Mouse (Mus musculus): Measurements from ENCODE around the gene Cdca7l.
"Not testable (repeated sequence)": the region's sequence is repeated elsewhere in the genome, so short reads cannot be mapped to it uniquely, and the experiment has no call there.

Gene Cdca7l

DNA sequence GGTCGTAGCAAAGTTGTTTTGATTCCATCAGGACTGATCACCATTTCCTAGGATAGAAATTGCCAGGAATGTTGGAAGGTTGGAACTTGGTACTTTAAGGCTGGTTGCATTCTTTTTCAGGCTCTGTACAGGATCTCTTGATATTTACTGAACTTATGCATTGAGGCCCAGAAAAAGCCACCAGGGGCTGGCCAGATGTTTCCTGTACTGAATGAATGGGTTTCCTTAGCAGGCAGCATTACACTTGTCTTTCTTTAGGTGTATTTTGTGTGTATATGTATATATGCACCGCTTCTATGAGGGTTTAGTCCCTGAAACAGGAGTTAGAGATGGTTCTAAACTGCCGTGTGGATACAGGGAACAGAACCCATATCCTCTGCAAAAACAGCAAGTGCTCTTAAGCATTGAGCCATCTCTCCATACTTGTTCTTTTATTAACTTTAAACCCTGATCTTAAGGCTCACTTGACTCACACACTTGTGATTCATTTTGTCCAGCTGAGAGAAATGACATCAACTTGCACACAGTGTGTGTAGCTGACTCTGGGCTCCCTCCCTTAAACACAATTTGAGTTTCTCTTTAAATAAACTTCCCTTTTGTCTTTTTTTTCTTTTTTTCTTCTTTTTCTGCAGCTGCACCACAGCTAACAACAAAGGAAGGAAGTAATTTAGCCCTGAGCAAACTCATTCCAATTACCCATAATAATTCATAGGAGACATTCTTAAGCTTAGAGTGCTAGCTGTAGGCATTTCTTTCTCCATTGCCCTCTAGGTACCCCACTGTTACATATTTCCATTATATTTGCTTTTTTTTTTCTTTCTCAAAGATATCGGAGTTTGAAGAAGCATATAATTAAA is 63.8 kb downstream of the Cdca7l start:
- DNase-seq = no peak

DNA sequence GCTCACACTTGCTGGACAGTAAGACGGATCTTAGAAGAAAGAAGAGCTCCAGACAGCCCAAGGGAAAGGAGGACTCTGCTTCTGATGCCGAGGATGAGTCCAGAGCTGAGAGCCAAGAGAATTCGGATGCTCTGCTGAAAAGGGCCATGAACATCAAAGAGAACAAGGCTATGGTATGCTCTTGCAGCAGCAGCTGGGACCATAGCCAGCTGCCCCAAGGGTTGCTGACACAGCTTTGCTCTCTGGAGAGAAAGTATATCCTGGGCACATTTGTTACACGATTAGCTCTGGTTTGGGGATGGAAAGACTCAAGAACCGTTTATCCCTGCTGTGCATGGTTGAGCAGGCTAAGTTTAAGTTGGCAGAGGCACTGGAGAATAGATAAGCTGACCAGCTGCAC is 68.2 kb downstream of the Cdca7l start:
- DNase-seq = peak; percentile 36

DNA sequence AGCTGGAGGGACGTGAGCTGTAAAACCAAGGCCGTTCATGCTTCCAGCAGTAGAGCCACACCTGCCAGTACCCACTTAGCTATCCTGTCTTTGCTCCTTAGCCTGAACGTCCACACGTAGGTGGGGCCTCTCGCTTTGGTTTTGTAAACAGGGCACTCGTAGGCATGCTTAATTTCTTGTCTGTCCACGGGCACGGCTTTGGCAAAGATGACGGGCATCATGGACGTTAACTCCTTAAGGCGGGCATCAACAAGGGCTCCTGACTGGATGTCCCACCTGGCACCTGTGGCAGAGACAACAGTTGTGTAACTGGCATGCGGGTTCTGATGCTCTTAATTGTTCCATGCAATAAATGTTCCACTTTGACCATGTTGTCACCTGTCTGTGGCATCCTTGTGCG is 74.3 kb downstream of the Cdca7l start:
- peak; percentile 79 for DNase-seq

DNA sequence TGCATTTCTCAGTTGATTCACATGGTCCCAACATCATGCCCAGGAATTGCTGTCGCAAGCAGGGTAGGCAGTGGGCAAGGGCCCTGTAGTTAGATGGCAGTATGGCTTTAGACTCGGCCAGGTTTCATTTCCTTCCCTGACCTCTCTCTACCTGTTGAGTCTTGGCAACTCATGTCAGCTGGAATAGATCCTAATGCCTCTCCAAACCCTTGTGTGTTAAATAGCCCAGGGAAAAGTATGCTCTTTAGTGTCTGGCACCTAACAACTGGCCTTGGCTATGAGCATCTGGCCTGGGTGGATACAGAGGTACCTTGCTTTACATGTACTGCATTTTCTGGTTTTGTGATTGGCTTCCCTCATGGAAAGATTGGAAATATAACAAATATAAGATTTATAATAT is 80.5 kb downstream of the Cdca7l start:
- DNase-seq = peak; percentile 57

DNA sequence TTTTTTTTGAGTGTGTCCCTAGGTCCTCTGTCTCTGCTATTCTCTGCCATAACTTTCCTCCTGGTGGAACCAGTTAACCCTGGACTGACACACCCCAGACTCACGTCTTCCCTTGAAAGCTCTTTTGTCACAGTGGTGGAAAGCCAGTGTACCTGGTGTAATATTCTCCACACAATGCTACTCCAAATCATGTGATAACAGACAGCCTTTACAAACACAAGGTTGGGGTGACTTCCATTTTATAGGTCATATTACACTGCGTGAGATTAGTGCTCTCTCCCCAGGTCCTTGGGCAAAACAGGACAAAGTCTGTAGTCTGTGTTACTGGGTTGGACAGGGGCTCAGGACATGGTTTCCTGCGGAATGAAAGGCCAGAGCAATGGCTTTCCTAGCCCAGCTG is 83.3 kb downstream of the Cdca7l start:
- peak; percentile 51 for DNase-seq

DNA sequence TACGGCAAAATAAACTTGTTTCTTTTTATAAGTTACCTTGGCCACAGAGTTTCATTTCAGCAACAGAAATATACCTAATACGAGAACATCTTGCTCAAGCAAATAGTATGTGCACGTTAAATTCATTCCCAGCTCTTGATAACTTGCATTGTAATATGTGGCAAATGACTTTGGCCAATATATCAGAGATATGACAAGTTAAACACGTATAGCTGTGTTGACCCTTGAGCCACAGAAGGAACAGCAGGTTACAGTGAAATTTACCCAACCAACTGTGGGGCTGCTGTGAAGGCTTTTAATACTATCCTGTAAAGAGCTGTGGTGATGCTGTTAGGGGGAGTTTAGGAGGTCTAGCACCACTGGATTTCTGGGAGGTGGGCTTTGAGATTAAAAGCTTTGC is 96.7 kb downstream of the Cdca7l start:
- not testable (repeated sequence) for DNase-seq

DNA sequence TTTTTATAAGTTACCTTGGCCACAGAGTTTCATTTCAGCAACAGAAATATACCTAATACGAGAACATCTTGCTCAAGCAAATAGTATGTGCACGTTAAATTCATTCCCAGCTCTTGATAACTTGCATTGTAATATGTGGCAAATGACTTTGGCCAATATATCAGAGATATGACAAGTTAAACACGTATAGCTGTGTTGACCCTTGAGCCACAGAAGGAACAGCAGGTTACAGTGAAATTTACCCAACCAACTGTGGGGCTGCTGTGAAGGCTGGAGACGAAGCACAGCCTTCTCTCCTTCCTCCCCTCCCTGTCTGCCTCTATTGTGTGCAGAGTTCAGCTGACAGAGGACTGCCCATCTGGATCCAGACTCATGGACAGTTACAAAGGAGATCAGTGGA is 97.3 kb downstream of the Cdca7l start:
- DNase-seq = not testable (repeated sequence)

DNA sequence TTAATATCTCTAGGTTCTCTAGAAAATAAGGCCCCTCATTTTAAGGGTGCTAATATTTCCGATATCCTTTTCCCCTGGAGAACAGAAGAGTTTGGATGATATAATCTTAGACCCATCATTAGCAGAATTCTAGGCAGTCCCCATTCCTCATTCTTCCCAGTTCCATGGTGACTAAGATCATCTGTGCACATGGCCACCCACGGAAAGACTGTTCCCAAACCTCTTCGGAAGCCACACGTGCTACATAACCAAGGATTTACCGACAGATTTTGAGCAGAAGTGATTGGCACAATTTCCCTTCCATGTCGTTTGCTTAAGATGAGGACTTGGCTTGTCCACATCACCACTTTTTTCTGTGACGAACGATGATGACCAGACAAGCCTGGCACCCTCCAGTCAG is 99.6 kb downstream of the Cdca7l start:
- DNase-seq = no peak

DNA sequence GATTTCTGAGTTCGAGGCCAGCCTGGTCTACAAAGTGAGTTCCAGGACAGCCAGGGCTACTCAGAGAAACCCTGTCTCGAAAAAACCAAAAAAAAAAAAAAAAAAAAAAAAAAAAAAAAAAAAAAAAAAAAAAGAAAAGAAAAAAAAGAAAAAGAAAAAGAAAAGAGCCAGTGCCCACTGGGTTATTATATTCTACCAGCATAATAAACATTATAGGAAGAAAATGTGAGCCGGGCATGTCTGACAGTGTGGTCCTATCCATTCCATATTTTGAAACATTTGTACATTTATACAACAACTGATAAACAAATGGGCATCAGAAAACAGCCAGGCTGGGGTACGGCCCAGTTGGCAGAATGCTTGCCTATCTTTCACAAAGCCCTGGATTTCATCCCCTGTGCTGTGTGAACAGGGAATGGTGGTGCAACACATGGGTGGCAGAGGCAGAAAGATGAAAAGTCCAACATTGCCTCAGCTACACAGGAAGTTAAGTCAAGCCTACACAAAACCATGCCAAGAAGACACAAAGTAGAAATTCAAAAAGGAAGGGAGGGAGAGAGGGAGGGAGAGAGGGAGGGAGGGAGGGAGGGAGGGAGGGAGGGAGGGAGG is 101.2 kb downstream of the Cdca7l start:
- peak; percentile 29 for DNase-seq

DNA sequence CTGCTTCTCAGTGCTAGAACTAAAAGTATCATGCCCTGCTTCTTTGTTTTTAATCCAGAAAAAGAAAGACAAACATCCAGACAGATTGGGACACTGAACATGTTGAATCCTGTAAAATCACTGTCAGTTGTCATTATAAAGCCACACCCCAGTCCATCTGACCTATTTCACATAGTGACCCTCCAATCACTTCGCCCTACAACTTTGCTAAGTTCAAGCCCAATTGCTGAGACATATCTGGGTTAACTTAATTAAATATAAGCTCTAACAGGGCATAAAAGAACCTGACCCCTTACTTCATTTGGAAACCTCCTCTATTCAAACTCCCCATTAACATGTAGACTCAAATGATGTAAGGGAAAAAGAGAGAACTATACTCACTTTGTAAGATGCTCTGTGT is 107.3 kb downstream of the Cdca7l start:
- DNase-seq = no peak

DNA sequence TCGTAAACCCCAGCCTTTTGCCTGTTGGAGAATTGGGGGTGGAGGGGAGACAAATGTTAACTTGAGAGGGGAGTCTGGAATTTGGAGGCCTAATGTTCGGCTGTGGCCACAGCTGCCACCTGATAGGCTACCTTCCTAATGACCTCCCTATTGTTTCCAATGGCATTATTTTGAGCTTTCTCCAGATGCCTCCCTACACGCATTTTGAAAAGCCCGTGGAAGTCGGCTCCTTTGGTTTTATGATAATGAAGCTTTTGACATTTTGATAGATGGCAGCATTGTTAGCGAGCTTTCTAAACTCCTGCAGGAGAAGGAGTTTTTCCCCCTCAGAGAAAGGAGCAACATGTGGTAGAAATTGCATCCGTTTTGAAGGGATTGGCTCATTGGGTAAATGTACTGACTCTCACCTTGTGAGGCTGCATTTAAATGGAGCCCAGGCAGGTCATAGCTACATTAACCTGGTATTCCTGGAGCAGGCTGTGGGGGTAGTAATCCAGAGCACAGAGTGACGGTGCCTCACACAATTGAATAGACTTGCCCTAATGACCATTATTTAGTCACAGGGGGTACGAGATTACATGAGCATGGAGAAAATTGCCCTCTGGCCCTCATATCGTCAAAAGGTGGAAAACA is 110.6 kb downstream of the Cdca7l start:
- DNase-seq = no peak

DNA sequence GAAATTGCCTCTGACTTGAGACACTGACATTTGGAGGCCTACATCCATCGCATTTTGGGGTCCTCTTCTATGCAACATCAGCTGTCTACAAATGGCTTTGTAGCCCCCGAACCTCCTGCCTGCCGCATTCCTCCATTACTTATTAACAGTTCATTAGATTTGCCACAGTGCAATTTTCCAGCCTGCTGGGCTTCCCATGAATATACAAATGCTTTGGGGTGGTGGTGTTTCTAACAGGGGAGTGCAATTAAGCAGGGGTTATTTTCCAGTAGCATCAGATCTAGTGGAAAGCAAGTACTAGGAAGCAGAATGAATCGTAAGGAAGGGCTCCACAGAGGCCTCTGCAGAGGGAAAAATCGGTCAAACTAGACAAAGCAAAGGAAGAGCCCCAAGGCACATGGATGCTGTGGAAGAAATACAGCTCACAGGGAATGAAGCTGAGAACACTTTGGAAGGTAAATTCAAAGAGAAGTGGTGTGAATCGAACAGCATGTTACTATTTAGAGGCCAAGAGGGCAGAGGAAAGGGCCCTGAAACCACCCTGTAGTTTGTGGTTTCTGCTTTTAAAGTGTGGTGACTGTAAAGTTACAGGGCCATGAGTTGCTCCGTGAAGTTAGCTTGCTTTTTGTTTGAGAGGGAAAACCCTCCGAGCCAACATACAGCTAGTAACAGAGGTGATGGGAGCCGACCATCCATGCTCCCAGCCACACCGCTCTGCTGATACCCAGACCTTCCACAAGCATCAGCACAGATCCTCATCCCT is 111.9 kb downstream of the Cdca7l start:
- DNase-seq = no peak
